Mouse (Mus musculus) forelimb bud, embryonic 11.5 days (tissue): ENCODE results near the gene Zdbf2.

Experiments used
- DNase-seq: peaks from one replicate; pipeline ENCODE4 v3.0.0-alpha.2; 2012; ENCODE audit warnings: low read depth, low spot score

Gene Zdbf2

DNA sequence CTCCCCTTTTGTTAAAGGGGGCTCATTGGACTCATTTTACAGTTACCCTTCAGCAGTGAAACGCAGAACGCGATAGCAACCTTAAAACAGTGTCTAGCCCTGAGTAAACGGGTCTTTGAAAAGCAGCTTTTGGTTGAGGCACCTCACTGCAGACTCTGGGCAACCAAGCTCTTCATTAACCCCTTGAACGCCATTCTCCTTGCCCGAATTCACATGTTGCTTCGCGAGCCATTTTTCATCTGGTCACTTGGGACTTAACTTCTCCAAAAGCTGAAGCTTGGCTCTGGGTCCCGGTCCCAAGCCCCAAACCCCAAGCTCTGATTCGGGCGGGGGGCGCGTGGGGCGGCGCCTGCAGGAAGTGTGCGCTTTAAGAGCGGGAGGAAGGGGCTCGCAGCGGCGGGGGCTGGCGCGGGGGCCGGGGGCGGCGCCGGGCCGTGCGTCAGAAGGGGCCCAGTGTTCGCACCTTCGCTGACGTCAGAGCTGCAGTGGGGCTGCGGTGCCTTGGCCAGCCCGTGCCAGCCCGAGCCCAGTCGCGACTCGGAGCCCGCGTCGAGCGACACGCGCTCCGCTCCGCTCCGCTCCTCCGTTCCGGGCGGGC is at the start of gene Zdbf2:
Zdbf2 (plus strand) TSS at position 525 of the 598 bp plus-strand sequence.
- DNase-seq: peak; percentile 62

GRCm38 (mm10) chr1:63225009-63225408 is 48.1 kb upstream of the Zdbf2 start:
- DNase-seq: no peak

DNA sequence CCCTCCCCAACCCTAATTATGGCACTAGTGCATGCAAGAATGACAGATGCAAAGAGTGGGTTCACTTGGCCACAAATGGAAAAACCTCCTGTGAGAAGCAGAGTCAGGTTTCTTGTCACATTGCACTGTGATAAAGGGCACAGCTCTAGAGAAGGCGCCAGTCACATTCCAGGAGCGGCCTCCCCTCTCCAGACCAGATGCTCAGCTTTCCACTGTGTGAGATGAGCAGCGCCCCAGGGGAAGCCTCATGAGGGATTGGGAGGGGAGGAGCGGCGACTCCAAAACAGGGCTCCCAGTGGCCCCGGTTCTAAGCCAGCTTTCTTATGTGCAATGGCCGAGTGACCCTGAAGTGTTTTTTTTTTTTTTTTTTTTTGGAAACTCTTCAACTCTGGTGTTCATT is 47.2 kb upstream of the Zdbf2 start:
- peak; percentile 52 for DNase-seq

GRCm38 (mm10) chr1:63227241-63227640 is 45.8 kb upstream of the Zdbf2 start:
- DNase-seq: no peak

DNA sequence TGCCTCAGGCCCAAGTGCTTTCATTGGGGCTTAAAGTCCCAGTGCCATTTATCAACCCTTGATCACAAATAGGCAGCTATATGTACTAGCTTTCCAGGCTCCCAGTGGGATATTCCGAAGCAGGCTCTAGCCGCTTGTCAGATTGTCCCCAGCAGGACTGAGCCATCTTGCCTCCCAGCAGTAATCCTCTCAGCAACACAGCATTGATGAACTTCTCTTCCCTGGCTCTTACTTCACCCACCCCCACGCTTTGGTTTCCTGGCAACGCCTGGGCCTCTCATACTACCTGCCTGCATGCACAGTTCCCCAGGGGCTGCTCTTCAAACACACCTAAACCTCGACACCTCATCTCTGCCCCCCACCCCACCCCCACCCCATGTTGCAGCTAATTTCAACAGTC is 35.7 kb upstream of the Zdbf2 start:
- DNase-seq: no peak

DNA sequence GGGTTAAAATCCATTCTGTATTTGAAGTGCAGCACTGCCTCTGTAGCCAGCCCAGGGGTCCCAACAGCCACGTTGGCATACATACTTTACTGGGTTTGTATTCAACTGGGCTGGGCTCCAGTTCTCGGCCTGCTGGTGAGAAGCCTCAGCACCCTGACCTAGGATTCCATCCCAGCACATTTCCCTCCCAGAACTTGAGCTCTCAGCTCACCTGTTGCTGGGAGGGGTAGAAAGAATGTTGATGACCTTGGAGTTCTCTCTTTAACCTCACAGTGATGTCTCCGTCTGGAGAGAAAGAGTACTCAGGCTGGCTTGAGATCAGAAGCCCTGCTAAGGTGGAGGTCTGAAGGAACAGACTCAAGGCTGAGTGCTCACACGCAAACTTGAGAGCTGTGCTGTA is 33.8 kb upstream of the Zdbf2 start:
- DNase-seq: no peak

- DNase-seq: no peak
Measured at GRCm38 (mm10) chr1:63239751-63240150, 33.3 kb upstream of the Zdbf2 start.

- no peak for DNase-seq
Measured at GRCm38 (mm10) chr1:63243854-63244253, 29.2 kb upstream of the Zdbf2 start.

DNA sequence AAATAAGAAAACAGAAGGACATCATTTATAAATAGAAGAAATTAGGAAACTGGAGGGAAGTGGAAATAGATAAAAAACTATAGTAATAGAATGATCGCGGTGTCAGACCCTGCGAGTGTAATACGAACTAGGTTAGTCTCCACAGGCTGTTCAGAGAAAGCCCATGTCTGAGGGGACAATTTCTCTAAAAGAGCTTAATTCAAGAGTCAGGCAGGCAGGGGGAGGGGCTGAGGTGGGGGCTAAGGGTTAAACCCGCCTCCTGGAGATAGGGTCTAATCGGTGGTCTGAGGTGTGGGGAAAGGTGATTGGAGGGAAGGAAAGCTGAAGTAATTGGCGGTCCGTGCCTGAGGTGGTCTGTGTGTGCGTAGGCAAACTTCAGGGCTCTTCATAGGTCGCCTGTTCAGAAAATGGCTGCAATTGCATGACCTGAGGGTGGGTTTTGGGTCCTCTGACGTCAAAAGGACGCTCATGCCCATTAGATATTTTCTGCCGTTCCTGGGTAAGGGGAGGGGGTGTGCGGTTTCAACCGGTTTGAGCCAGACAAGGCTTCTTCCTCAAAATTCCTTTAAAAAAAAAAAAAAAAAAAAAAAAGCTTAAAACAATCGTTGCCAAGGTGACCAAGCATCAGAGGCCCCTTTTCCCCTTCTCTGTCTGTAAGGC is 26.1 kb upstream of the Zdbf2 start:
- peak; percentile 86 for DNase-seq

DNA sequence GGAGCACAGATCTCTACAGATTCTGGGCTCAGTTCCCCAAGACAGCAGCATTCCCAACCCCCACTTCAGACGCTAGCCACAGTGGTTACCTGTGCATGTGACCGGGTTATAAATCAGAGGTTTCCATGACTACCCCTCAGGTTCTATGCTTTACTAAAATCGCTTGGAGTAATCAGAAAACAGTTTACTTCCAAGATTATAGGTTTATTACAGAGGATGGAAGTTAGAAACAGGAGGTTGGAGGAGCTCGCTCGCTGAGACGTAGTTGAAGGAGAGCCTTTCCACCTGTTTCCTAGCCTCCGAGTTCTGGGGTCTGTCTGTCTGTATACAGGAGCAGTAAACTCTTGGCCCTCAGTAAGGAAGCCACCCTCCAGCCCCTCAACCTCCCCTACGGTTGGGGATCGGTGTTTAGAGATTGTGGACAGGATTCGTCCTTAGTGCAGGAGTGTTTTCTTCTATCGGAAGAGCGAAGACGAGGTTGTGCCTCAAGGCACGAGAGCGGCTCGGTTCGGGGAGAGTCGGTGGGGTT is 25.2 kb upstream of the Zdbf2 start:
- no peak for DNase-seq

DNA sequence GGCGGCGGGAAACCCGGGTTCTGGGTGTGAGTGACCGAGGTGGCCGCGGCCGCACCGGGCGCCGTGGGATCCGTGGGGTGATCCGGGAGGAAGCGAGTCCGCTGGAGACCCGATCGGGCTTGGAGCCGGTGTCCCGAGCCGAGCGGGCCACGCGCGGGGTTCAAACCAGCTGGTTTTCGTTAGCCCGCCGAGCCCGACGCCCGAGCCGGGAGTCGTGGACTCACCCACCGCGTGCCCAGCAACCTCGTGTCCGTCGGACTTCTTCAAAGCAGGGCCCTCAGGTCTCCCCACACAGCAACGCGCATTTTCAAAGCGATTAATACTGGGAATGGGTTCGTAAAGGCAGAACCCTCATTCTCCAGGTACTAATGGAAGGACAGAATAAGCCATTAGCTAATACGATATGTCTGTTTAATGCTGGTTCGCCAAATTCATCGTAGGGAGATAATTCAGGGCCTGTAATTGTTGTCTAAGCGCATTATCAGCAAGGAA is 24.7 kb upstream of the Zdbf2 start:
- DNase-seq: no peak

- no peak for DNase-seq
Measured at GRCm38 (mm10) chr1:63249261-63249660, 23.8 kb upstream of the Zdbf2 start.

DNA sequence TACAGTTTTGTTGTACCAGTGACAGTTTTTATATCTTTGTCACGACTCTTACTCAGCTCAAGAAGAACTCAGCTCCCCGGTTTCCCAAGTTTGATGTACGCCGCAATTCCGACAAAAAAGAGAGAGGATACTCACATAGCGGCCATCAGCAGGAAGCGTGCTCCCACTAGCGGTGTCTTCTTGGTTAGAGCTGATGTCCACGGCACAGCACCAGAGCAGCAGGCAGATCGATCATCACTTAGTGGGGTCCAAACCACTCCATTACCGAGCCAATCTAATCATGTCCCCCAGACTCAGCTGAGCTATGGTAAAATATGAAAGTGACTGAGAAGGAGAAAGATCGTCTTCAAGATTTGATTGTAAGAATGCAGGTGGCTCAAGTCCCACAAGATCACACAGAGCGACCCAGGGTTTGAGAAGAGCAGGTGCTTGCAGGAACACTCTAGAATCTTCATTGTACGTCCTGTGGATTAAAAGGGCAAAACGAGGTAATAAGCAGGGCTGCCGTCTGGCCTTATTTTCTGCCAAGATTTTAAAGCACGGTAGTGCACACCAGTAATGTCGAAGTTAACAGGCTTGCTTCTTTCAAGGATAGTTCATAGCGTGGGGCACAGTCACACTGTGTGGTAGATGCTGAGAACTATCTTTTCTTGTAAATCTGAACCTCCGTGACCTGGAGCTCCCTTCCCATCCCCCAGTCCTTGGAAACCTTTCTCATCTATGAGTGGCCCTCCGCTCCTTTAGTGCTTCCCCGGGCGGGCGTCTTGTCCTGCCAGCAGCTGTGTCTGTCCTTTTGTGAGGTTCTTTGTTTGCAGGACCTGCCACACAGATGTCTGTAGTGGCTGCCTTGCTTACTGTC is 20.5 kb upstream of the Zdbf2 start:
- DNase-seq: no peak

GRCm38 (mm10) chr1:63253291-63253690 is 19.8 kb upstream of the Zdbf2 start:
- DNase-seq: no peak

- no peak for DNase-seq
Measured at GRCm38 (mm10) chr1:63255101-63255500, 18.0 kb upstream of the Zdbf2 start.

GRCm38 (mm10) chr1:63256083-63256482 is 17.0 kb upstream of the Zdbf2 start:
- DNase-seq: no peak

- no peak for DNase-seq
Measured at GRCm38 (mm10) chr1:63258501-63258900, 14.6 kb upstream of the Zdbf2 start.

- no peak for DNase-seq
Measured at GRCm38 (mm10) chr1:63259271-63259830, 13.7 kb upstream of the Zdbf2 start.

- no peak for DNase-seq
Measured at GRCm38 (mm10) chr1:63259916-63260741, 12.9 kb upstream of the Zdbf2 start.

- no peak for DNase-seq
Measured at GRCm38 (mm10) chr1:63260742-63261033, 12.4 kb upstream of the Zdbf2 start.

DNA sequence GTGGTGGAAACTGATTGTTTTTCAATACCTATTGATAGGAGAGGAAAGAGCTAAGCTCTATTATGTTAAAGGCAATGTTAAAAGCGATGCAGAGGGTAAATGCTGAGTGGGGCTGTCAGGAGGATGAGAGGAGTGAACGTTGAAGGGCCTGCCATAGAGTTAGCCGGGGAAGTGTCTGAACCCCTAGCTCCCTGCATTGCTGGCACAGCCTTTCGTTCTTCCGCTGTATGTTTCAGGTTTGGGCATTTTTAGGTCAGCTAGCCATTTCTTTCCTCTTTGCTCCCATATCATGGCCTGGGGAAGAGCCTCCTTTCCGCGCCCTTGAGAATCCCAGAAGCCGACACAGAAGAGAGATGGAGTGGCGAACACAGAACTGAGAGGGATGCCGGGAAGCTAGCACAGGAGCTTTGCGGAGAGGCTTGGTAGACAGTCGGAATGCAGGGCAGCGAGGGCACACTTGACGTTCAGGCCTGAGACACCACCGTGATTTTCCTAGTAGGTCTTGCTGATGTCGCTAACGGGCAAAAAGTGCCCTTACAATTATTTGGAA is 11.9 kb upstream of the Zdbf2 start:
- no peak for DNase-seq
